Mouse (Mus musculus): ENCODE data around the gene Itga1. TPM values are rescaled to one million over a fixed set of nuclear protein-coding genes. Genes with fewer than 3 reads are reported as not detected.
A peak's percentile ranks its signal among the peaks of the same experiment; 100 is the strongest.

Itga1 gene
- total and polyA plus RNA-seq, 2 experiments from 2014 or later: 3.2 to 8.2 TPM

GRCm38 (mm10) chr13:115099381-115099780 lies 2.4 kb downstream of the Itga1 start:
- 85% methylated on average over 9 of the region's 9 CpGs for WGBS
- peaks cover 11% of the 10 kb centered on the region; the same call in 1 of the 2 replicates for H3K4me1 ChIP-seq (ENCODE audit: insufficient read depth)
- no peaks in the 10 kb centered on the region for H3K9me3 ChIP-seq (ENCODE audit: low read length)
- DNase-seq (no peak), ATAC-seq (no peak)
- H3K4me3 ChIP-seq (ENCODE audit: low read depth, low read length): no peak overlapping the region
- TF ChIP-seq CTCF (IDR thresholded peaks at IDR 0.05; ENCODE audit: low read depth): no peak
- no peak overlapping the region for H3K4me2 ChIP-seq (ENCODE audit: low read depth)
- no peak overlapping the region for H3K9ac ChIP-seq
- no peaks in the 10 kb centered on the region for H3K36me3 ChIP-seq (ENCODE audit: insufficient read depth)
- H3K27me3 ChIP-seq (ENCODE audit: insufficient read depth, low read length): 0 out of 2 replicates have a peak, but pooled peaks cover 4% of the 10 kb centered on the region
- no peak overlapping the region for H3K27ac ChIP-seq (ENCODE audit: low read depth, low read length)

- TF ChIP-seq CTCF (IDR thresholded peaks at IDR 0.05; ENCODE audit: low read depth): no peak
- Histone ChIP-seq H3K9me3 (ENCODE audit: low read length) (no peaks in the 10 kb centered on the region), H3K36me3 (ENCODE audit: insufficient read depth) (no peaks in the 10 kb centered on the region), H3K4me3 (ENCODE audit: low read depth, low read length) (no peak overlapping the region), H3K27me3 (ENCODE audit: insufficient read depth, low read length) (0 out of 2 replicates have a peak, but pooled peaks cover 4% of the 10 kb centered on the region), H3K27ac (ENCODE audit: low read depth, low read length) (no peak overlapping the region), H3K4me2 (ENCODE audit: low read depth) (no peak overlapping the region), H3K4me1 (ENCODE audit: insufficient read depth) (peaks cover 11% of the 10 kb centered on the region; the same call in 1 of the 2 replicates), H3K9ac (no peak overlapping the region)
- DNase-seq (no peak), ATAC-seq (no peak)
- 88% methylated on average over 3 of the region's 3 CpGs for WGBS
Observed at GRCm38 (mm10) chr13:115098227-115098626, 3.5 kb downstream of the Itga1 start.

- Histone ChIP-seq H3K27me3 (ENCODE audit: insufficient read depth, low read length) (0 out of 2 replicates have a peak, but pooled peaks cover 4% of the 10 kb centered on the region), H3K36me3 (ENCODE audit: insufficient read depth) (no peaks in the 10 kb centered on the region), H3K9ac (no peak overlapping the region), H3K4me2 (ENCODE audit: low read depth) (no peak overlapping the region), H3K4me1 (ENCODE audit: insufficient read depth) (peaks cover 8% of the 10 kb centered on the region; the same call in 1 of the 2 replicates), H3K4me3 (ENCODE audit: low read depth, low read length) (no peak overlapping the region), H3K27ac (ENCODE audit: low read depth, low read length) (no peak overlapping the region), H3K9me3 (ENCODE audit: low read length) (no peaks in the 10 kb centered on the region)
- DNase-seq: no peak
- no peak for ATAC-seq
- WGBS: 45% methylated on average over 5 of the region's 5 CpGs
- TF ChIP-seq CTCF (IDR thresholded peaks at IDR 0.05; ENCODE audit: low read depth): no peak
Observed at GRCm38 (mm10) chr13:115096965-115097364, 4.8 kb downstream of the Itga1 start.

- TF ChIP-seq CTCF (IDR thresholded peaks at IDR 0.05; ENCODE audit: low read depth): no peak
- Histone ChIP-seq H3K9me3 (ENCODE audit: low read length) (no peaks in the 10 kb centered on the region), H3K27ac (ENCODE audit: low read depth, low read length) (no peak overlapping the region), H3K27me3 (ENCODE audit: insufficient read depth, low read length) (0 out of 2 replicates have a peak, but pooled peaks cover 3% of the 10 kb centered on the region), H3K4me1 (ENCODE audit: insufficient read depth) (peaks cover 2% of the 10 kb centered on the region; the same call in 1 of the 2 replicates), H3K4me2 (ENCODE audit: low read depth) (no peak overlapping the region), H3K36me3 (ENCODE audit: insufficient read depth) (no peaks in the 10 kb centered on the region), H3K9ac (no peak overlapping the region), H3K4me3 (ENCODE audit: low read depth, low read length) (no peak overlapping the region)
- ATAC-seq (no peak), DNase-seq (no peak)
- WGBS: 32% methylated on average over 2 of the region's 2 CpGs
Observed at GRCm38 (mm10) chr13:115096216-115096615, 5.5 kb downstream of the Itga1 start.

- H3K9me3 ChIP-seq (ENCODE audit: low read length): no peaks in the 10 kb centered on the region
- H3K4me2 ChIP-seq (ENCODE audit: low read depth): no peak overlapping the region
- over 99% methylated on average over 2 of the region's 2 CpGs for WGBS
- no peak for ATAC-seq
- no peak overlapping the region for H3K9ac ChIP-seq
- no peak overlapping the region for H3K27ac ChIP-seq (ENCODE audit: low read depth, low read length)
- H3K4me1 ChIP-seq (ENCODE audit: insufficient read depth): no peaks in the 10 kb centered on the region; the same call in 1 of the 2 replicates
- H3K4me3 ChIP-seq (ENCODE audit: low read depth, low read length): no peak overlapping the region
- H3K27me3 ChIP-seq (ENCODE audit: insufficient read depth, low read length): no peaks in the 10 kb centered on the region
- no peaks in the 10 kb centered on the region for H3K36me3 ChIP-seq (ENCODE audit: insufficient read depth)
- TF ChIP-seq CTCF (IDR thresholded peaks at IDR 0.05; ENCODE audit: low read depth): 0 out of 2 replicates have a peak, but pooled peaks have one; percentile 16
- no peak for DNase-seq
Observed at GRCm38 (mm10) chr13:115095392-115095791, 6.4 kb downstream of the Itga1 start.

GRCm38 (mm10) chr13:115091511-115091910 lies 10.3 kb downstream of the Itga1 start:
- no peaks in the 10 kb centered on the region for H3K27me3 ChIP-seq (ENCODE audit: insufficient read depth, low read length)
- no peak overlapping the region for H3K4me3 ChIP-seq (ENCODE audit: low read depth, low read length)
- DNase-seq: no peak
- ATAC-seq: no peak
- no peaks in the 10 kb centered on the region for H3K9me3 ChIP-seq (ENCODE audit: low read length)
- H3K27ac ChIP-seq (ENCODE audit: low read depth, low read length): no peak overlapping the region
- H3K36me3 ChIP-seq (ENCODE audit: insufficient read depth): no peaks in the 10 kb centered on the region
- TF ChIP-seq CTCF (IDR thresholded peaks at IDR 0.05; ENCODE audit: low read depth): no peak
- WGBS: 78% methylated on average over 3 of the region's 3 CpGs
- peaks cover 4% of the 10 kb centered on the region; the same call in 1 of the 2 replicates for H3K4me1 ChIP-seq (ENCODE audit: insufficient read depth)
- no peak overlapping the region for H3K9ac ChIP-seq
- no peak overlapping the region for H3K4me2 ChIP-seq (ENCODE audit: low read depth)

GRCm38 (mm10) chr13:115090977-115091445 lies 10.8 kb downstream of the Itga1 start:
- Histone ChIP-seq H3K27ac (ENCODE audit: low read depth, low read length) (no peak overlapping the region), H3K4me2 (ENCODE audit: low read depth) (peak overlapping the region; percentile 96), H3K9me3 (ENCODE audit: low read length) (no peaks in the 10 kb centered on the region), H3K36me3 (ENCODE audit: insufficient read depth) (no peaks in the 10 kb centered on the region), H3K27me3 (ENCODE audit: insufficient read depth, low read length) (no peaks in the 10 kb centered on the region), H3K4me1 (ENCODE audit: insufficient read depth) (peaks cover 4% of the 10 kb centered on the region; the same call in 1 of the 2 replicates), H3K4me3 (ENCODE audit: low read depth, low read length) (peak overlapping the region; percentile 66), H3K9ac (no peak overlapping the region)
- no peak for ATAC-seq
- WGBS: 51% methylated on average over 9 of the region's 9 CpGs
- TF ChIP-seq CTCF (IDR thresholded peaks at IDR 0.05; ENCODE audit: low read depth): no peak
- no peak for DNase-seq

Measured in forebrain, postnatal 0 days (tissue).